ENCODE assay signal across 10 mouse cellular contexts in genomic region chr8:46429871-46430270, GRCm38 (mm10). TPM values are rescaled to one million over a fixed set of nuclear protein-coding genes. Genes with fewer than 3 reads are reported as not detected.
DNase-seq lines count a peak whose midpoint lies in the region; ATAC-seq and TF ChIP-seq lines count a peak whose summit lies in the region.
"Had no signal": no experiment of that assay in that cellular context is flagged by ENCODE, and none has a peak within 500 bp of the region (broad histone marks: within the 10 kb centered on the region; RNA-seq: fewer than 3 reads in every experiment).

No protein-coding gene starts in this region.

- 0 out of 2 replicates have a peak, but pooled peaks have one; percentile 27 for ATAC-seq in heart, embryonic 15.5 days (replicated peaks; ENCODE audit: insufficient number of reproducible peaks, insufficient read depth, low FRiP score, low read depth)
- no peak for ATAC-seq in heart, embryonic 11.5 days (replicated peaks; ENCODE audit: insufficient number of reproducible peaks, low FRiP score, low TSS enrichment)
- ATAC-seq: activated CD4-positive, CD25-positive, alpha-beta regulatory T cell, adult 4 months had no signal

- no peaks in the 10 kb centered on the region for H3K36me3 ChIP-seq in heart, embryonic 15.5 days
- no peaks in the 10 kb centered on the region for H3K36me3 ChIP-seq in heart, embryonic 11.5 days (ENCODE audit: control insufficient read depth, insufficient read depth, low read length)
- no peaks in the 10 kb centered on the region for H3K36me3 ChIP-seq in C2C12 (ENCODE audit: control insufficient read depth, insufficient read depth)

- H3K79me3 ChIP-seq in C2C12 (ENCODE audit: low read depth): no peaks in the 10 kb centered on the region

- no peak overlapping the region for H3ac ChIP-seq in C2C12 (ENCODE audit: control insufficient read depth, insufficient read length, low read depth)

- no peaks in the 10 kb centered on the region for H3K27me3 ChIP-seq in heart, embryonic 15.5 days
- no peaks in the 10 kb centered on the region for H3K27me3 ChIP-seq in heart, embryonic 11.5 days (ENCODE audit: control insufficient read depth, insufficient read depth, low read length)
- H3K27me3 ChIP-seq in C2C12 (ENCODE audit: control insufficient read depth, insufficient read depth, insufficient read length): no peaks in the 10 kb centered on the region

- peak; percentile 69 for DNase-seq in fibroblast of lung, adult 2 months (ENCODE audit: low read depth)
- DNase-seq in left cerebral cortex, adult 18-20 months (ENCODE audit: low spot score in 2 of 2): peak; percentile 71 to 74
- no peak for DNase-seq in ovary, postnatal 10 days (ENCODE audit: low spot score)
- no peak for DNase-seq in T-cell, adult 2 months (ENCODE audit: low spot score)
- DNase-seq in cerebellum, postnatal 25 days: no peak
- DNase-seq: lung, embryonic 14.5 days had no signal

- H3K9me3 ChIP-seq in heart, embryonic 15.5 days (replicated peaks): no peaks in the 10 kb centered on the region
- H3K9me3 ChIP-seq in heart, embryonic 11.5 days (replicated peaks; ENCODE audit: control insufficient read depth, low read length): no peaks in the 10 kb centered on the region

- no peak overlapping the region for H3K27ac ChIP-seq in heart, embryonic 15.5 days
- H3K27ac ChIP-seq in heart, embryonic 11.5 days (ENCODE audit: low read depth, low read length): no peak overlapping the region

- 61% methylated on average over 7 of the region's 7 CpGs for WGBS in heart, embryonic 15.5 days
- 64% methylated on average over 7 of the region's 7 CpGs for WGBS in heart, embryonic 11.5 days (ENCODE audit: insufficient replicate concordance)

- H3K4me3 ChIP-seq in heart, embryonic 15.5 days: no peak overlapping the region
- H3K4me3 ChIP-seq in heart, embryonic 11.5 days (ENCODE audit: low read depth, low read length): no peak overlapping the region
- no peak overlapping the region for H3K4me3 ChIP-seq in C2C12 (ENCODE audit: insufficient read depth, poor library complexity, severe bottlenecking)

- no peak overlapping the region for H3K4me2 ChIP-seq in heart, embryonic 15.5 days
- H3K4me2 ChIP-seq in heart, embryonic 11.5 days: no peak overlapping the region
- H3K4me2 ChIP-seq: lung, embryonic 14.5 days had no signal

- H3K4me1 ChIP-seq in heart, embryonic 15.5 days (replicated peaks): no peaks in the 10 kb centered on the region
- no peaks in the 10 kb centered on the region for H3K4me1 ChIP-seq in heart, embryonic 11.5 days (ENCODE audit: control insufficient read depth, insufficient read depth, low read length)

- H3K79me2 ChIP-seq in C2C12 (ENCODE audit: control insufficient read depth, insufficient read depth): no peaks in the 10 kb centered on the region

- H3K9ac ChIP-seq in heart, embryonic 15.5 days: no peak overlapping the region
- H3K9ac ChIP-seq in heart, embryonic 11.5 days (ENCODE audit: low read depth, low read length): no peak overlapping the region
- H3K9ac ChIP-seq: lung, embryonic 14.5 days had no signal

- TF ChIP-seq CTCF in C2C12 (IDR thresholded peaks at IDR 0.05; ENCODE audit: control insufficient read depth, insufficient read depth, insufficient read length): no peak

TF ChIP-seq in C2C12, 6 proteins besides CTCF, POLR2A, EP300 and RAD21:
- peak; percentile 90 for TF ChIP-seq MAX (IDR thresholded peaks at IDR 0.05)
- peak; percentile 21 for TF ChIP-seq MYOD1 (IDR thresholded peaks at IDR 0.05; ENCODE audit: control insufficient read depth, insufficient read length, low read depth)
- TF ChIP-seq MYOG (IDR thresholded peaks at IDR 0.05; ENCODE audit: control insufficient read depth, extremely low read depth, insufficient read length): no peak
- peak; percentile 85 for TF ChIP-seq FOSL1 (IDR thresholded peaks at IDR 0.05; ENCODE audit: insufficient read depth, low read length, poor library complexity, severe bottlenecking)
- TF ChIP-seq CEBPB (IDR thresholded peaks at IDR 0.05; ENCODE audit: low read depth): no peak
- peak; percentile 92 for TF ChIP-seq USF1 (IDR thresholded peaks at IDR 0.05; ENCODE audit: low read depth)
TF ChIP-seq in C2C12: peak in this region for 4.

RNA-seq across cellular contexts. Expression of gene Acsl1, which starts 41.0 kb away (rescaled TPM):
- polyA plus RNA-seq in heart, embryonic 15.5 days (2015; fragmentation: Nextera tagmentation; extraction: Ambion mirVana): 53.7 and 59.9 TPM in 2 replicates
- polyA plus RNA-seq in heart, embryonic 11.5 days (2014; fragmentation: Nextera tagmentation; extraction: Ambion mirVana): 16.4 and 20.3 TPM in 2 replicates
- 1.6 TPM for polyA plus RNA-seq in C2C12 (2012; fragmentation: generic; extraction: Trizol)
- total RNA-seq in left cerebral cortex, adult 18-20 months (2021): 10 to 100 TPM; 45.3 to 49.5 TPM

Comparison
In these comparisons a context has a peak if more than half of its experiments do, and no peak if none do; other contexts are left out.
1. DNase-seq: peak in fibroblast of lung, adult 2 months (single experiment) and left cerebral cortex, adult 18-20 months (2 of 2); none in ovary, postnatal 10 days (single experiment), T-cell, adult 2 months (single experiment) and cerebellum, postnatal 25 days (0 of 2).